Comparison of ENCODE assay signal across 25 mouse cellular contexts in the genomic region with DNA sequence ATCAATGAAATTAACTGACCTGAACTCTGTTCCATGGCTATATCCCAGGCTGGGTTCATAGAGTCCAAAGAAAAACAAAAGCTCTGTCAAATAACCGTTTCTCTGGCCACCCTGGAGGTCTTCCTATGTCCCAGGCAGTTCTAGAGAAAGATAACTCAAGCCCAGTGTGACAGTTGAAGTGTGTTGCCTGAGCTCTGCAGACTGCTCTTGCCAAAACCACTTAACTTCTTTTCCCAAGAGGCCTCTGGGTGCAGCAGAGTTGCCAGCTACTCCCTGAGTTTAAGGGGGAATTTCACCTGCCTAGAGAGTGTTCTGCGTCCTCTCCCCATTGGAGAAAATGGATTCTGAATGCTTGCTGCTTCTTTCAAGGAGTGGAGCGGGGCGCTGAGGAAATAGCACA. TPM values are rescaled to one million over a fixed set of nuclear protein-coding genes. Genes with fewer than 3 reads are reported as not detected.
A peak's percentile ranks its signal among the peaks of the same experiment; 100 is the strongest.
DNase-seq lines count a peak whose midpoint lies in the region; ATAC-seq and TF ChIP-seq lines count a peak whose summit lies in the region.
"Had no signal": no experiment of that assay in that cellular context is flagged by ENCODE, and none has a peak within 500 bp of the region (broad histone marks: within the 10 kb centered on the region; RNA-seq: fewer than 3 reads in every experiment).

No protein-coding gene starts in this region.

- 67% methylated on average over 4 of the region's 4 CpGs for WGBS in heart, embryonic 11.5 days (ENCODE audit: insufficient replicate concordance)
- WGBS in lung, postnatal 0 days = 73% methylated on average over 4 of the region's 4 CpGs
- WGBS in heart, embryonic 14.5 days = 68% methylated on average over 4 of the region's 4 CpGs
- WGBS in forebrain, embryonic 16.5 days = 84% methylated on average over 4 of the region's 4 CpGs

- H3K4me2 ChIP-seq in heart, embryonic 11.5 days = no peak overlapping the region
- no peak overlapping the region for H3K4me2 ChIP-seq in lung, postnatal 0 days (replicated peaks; ENCODE audit: low read depth, low read length)
- H3K4me2 ChIP-seq in heart, embryonic 14.5 days (ENCODE audit: low read length) = peak overlapping the region; percentile 8; the same call in 1 of the 2 replicates
- H3K4me2 ChIP-seq in forebrain, embryonic 16.5 days (ENCODE audit: low read length) = no peak overlapping the region
- H3K4me2 ChIP-seq: embryonic facial prominence, embryonic 15.5 days; forebrain, embryonic 12.5 days; stomach, embryonic 15.5 days had no signal

- H3K9ac ChIP-seq in heart, embryonic 11.5 days (ENCODE audit: low read depth, low read length) = no peak overlapping the region
- no peak overlapping the region for H3K9ac ChIP-seq in lung, postnatal 0 days (replicated peaks; ENCODE audit: low read depth)
- no peak overlapping the region for H3K9ac ChIP-seq in heart, embryonic 14.5 days (ENCODE audit: low read length)
- no peak overlapping the region for H3K9ac ChIP-seq in forebrain, embryonic 16.5 days (replicated peaks; ENCODE audit: low read depth, low read length)
- H3K9ac ChIP-seq: embryonic facial prominence, embryonic 15.5 days; forebrain, embryonic 12.5 days; liver, embryonic 14.5 days; stomach, embryonic 15.5 days had no signal

- peaks cover 51% of the 10 kb centered on the region for H3K4me1 ChIP-seq in heart, embryonic 11.5 days (ENCODE audit: control insufficient read depth, insufficient read depth, low read length)
- no peaks in the 10 kb centered on the region for H3K4me1 ChIP-seq in lung, postnatal 0 days (ENCODE audit: insufficient read depth, low read depth, low read length)
- H3K4me1 ChIP-seq in heart, embryonic 14.5 days (ENCODE audit: control insufficient read depth in 2 of 2, insufficient read depth in 2 of 2, low read length in 2 of 2) = peaks cover 31 to 64% of the 10 kb centered on the region in 2 experiments
- no peaks in the 10 kb centered on the region for H3K4me1 ChIP-seq in forebrain, embryonic 16.5 days (replicated peaks; ENCODE audit: control insufficient read depth, insufficient read depth, low read length)
- H3K4me1 ChIP-seq: forebrain, embryonic 12.5 days; stomach, embryonic 15.5 days had no signal

- no peaks in the 10 kb centered on the region for H3K27me3 ChIP-seq in heart, embryonic 11.5 days (ENCODE audit: control insufficient read depth, insufficient read depth, low read length)
- no peaks in the 10 kb centered on the region for H3K27me3 ChIP-seq in lung, postnatal 0 days (replicated peaks; ENCODE audit: insufficient read depth, low read length)
- H3K27me3 ChIP-seq in heart, embryonic 14.5 days (ENCODE audit: control insufficient read depth, insufficient read depth, low read length) = no peaks in the 10 kb centered on the region
- H3K27me3 ChIP-seq in forebrain, embryonic 16.5 days (replicated peaks; ENCODE audit: control insufficient read depth, insufficient read depth, low read length) = no peaks in the 10 kb centered on the region
- H3K27me3 ChIP-seq: embryonic facial prominence, embryonic 15.5 days; forebrain, embryonic 12.5 days; stomach, embryonic 15.5 days had no signal

- no peak for TF ChIP-seq EP300 in lung, postnatal 0 days (IDR thresholded peaks at IDR 0.05)

- H3K9me3 ChIP-seq in heart, embryonic 11.5 days (replicated peaks; ENCODE audit: control insufficient read depth, low read length) = no peaks in the 10 kb centered on the region
- no peaks in the 10 kb centered on the region for H3K9me3 ChIP-seq in lung, postnatal 0 days (ENCODE audit: low read length)
- H3K9me3 ChIP-seq in heart, embryonic 14.5 days (ENCODE audit: control insufficient read depth, low read length) = no peaks in the 10 kb centered on the region
- no peaks in the 10 kb centered on the region for H3K9me3 ChIP-seq in forebrain, embryonic 16.5 days (ENCODE audit: control insufficient read depth, low read length)
- H3K9me3 ChIP-seq: embryonic facial prominence, embryonic 10.5 days; embryonic facial prominence, embryonic 15.5 days; forebrain, embryonic 12.5 days; stomach, embryonic 15.5 days had no signal

- H3K27ac ChIP-seq in heart, embryonic 11.5 days (ENCODE audit: low read depth, low read length) = peak overlapping the region; percentile 3; the same call in 1 of the 2 replicates
- no peak overlapping the region for H3K27ac ChIP-seq in lung, postnatal 0 days (ENCODE audit: low read length)
- H3K27ac ChIP-seq in heart, embryonic 14.5 days (replicated peaks in 1 of 2; ENCODE audit: control insufficient read depth in 1 of 2, insufficient read depth in 1 of 2, low read depth in 2 of 2, low read length in 2 of 2) = peak overlapping the region; percentile 42 to 72
- no peak overlapping the region for H3K27ac ChIP-seq in forebrain, embryonic 16.5 days (ENCODE audit: low read length)
- H3K27ac ChIP-seq: embryonic facial prominence, embryonic 10.5 days; embryonic facial prominence, embryonic 15.5 days; forebrain, embryonic 12.5 days; liver, embryonic 14.5 days; stomach, embryonic 15.5 days had no signal

- no peaks in the 10 kb centered on the region for H3K36me3 ChIP-seq in heart, embryonic 11.5 days (ENCODE audit: control insufficient read depth, insufficient read depth, low read length)
- H3K36me3 ChIP-seq in lung, postnatal 0 days (ENCODE audit: insufficient read depth, low read length) = no peaks in the 10 kb centered on the region
- peaks cover 7% of the 10 kb centered on the region; the same call in 1 of the 2 replicates for H3K36me3 ChIP-seq in heart, embryonic 14.5 days (ENCODE audit: control insufficient read depth, insufficient read depth, low read length)
- no peaks in the 10 kb centered on the region for H3K36me3 ChIP-seq in forebrain, embryonic 16.5 days (ENCODE audit: control insufficient read depth, insufficient read depth)
- H3K36me3 ChIP-seq: embryonic facial prominence, embryonic 10.5 days; embryonic facial prominence, embryonic 15.5 days; forebrain, embryonic 12.5 days; stomach, embryonic 15.5 days had no signal

- no peak for ATAC-seq in heart, embryonic 11.5 days (replicated peaks; ENCODE audit: insufficient number of reproducible peaks, low FRiP score, low TSS enrichment)
- ATAC-seq in lung, postnatal 0 days = no peak; the same call in 1 of the 2 replicates
- ATAC-seq in heart, embryonic 14.5 days (ENCODE audit: insufficient number of reproducible peaks, insufficient read depth, low FRiP score, low read depth) = no peak
- ATAC-seq in forebrain, embryonic 16.5 days = no peak
- ATAC-seq: CD4-positive, CD25-positive, alpha-beta regulatory T cell, adult 4 months; hindbrain, embryonic 16.5 days had no signal

- no peak overlapping the region for H3K4me3 ChIP-seq in heart, embryonic 11.5 days (ENCODE audit: low read depth, low read length)
- no peak overlapping the region for H3K4me3 ChIP-seq in lung, postnatal 0 days (ENCODE audit: low read depth, low read length)
- no peak overlapping the region for H3K4me3 ChIP-seq in heart, embryonic 14.5 days (ENCODE audit: control insufficient read depth in 1 of 2, insufficient read depth in 1 of 2, low read depth in 1 of 2, low read length in 2 of 2)
- H3K4me3 ChIP-seq in forebrain, embryonic 16.5 days (replicated peaks; ENCODE audit: low read length) = no peak overlapping the region
- H3K4me3 ChIP-seq: embryonic facial prominence, embryonic 10.5 days; embryonic facial prominence, embryonic 15.5 days; forebrain, embryonic 12.5 days; stomach, embryonic 15.5 days had no signal

- no peak for DNase-seq in heart, adult 9 months (ENCODE audit: low spot score in 2 of 2)
- DNase-seq in lung, postnatal 0 days (ENCODE audit: low spot score) = peak; percentile 22
- no peak for DNase-seq in lung, postnatal 4 days
- DNase-seq in frontal cortex, postnatal 10 days (ENCODE audit: low spot score in 2 of 2) = no peak
- DNase-seq: adrenal gland, adult 2 months; cerebellum, adult 2 months; cerebellum, postnatal 25 days; gastrocnemius, postnatal 14 days; kidney, adult 2 months; kidney, postnatal 10 days; layer of hippocampus, adult 9-11 months; liver; lung, adult 2 months; midbrain, embryonic 14.5 days; right cerebral cortex, postnatal 25 days had no signal

- no peak for TF ChIP-seq CTCF in lung, postnatal 0 days (IDR thresholded peaks at IDR 0.05)

RNA-seq across cellular contexts. Expression of gene Pakap, which starts 24.8 kb away (rescaled TPM):
- 46.0 and 64.7 TPM in 2 replicates for polyA plus RNA-seq in heart, embryonic 11.5 days (2014; fragmentation: Nextera tagmentation; extraction: Ambion mirVana)
- polyA plus RNA-seq in lung, postnatal 0 days (2015; fragmentation: Nextera tagmentation; extraction: Ambion mirVana) = 60.5 and 68.6 TPM in 2 replicates
- polyA plus RNA-seq in heart, embryonic 14.5 days (2014; fragmentation: Nextera tagmentation; extraction: Ambion mirVana) = 59.6 and 66.0 TPM in 2 replicates
- polyA plus RNA-seq in forebrain, embryonic 16.5 days (2015; fragmentation: Nextera tagmentation; extraction: Ambion mirVana) = 6.4 and 7.6 TPM in 2 replicates

Comparison
In these comparisons a context has a peak if more than half of its experiments do, and no peak if none do; other contexts are left out.
1. H3K27ac ChIP-seq: peak in heart, embryonic 11.5 days (single experiment) and heart, embryonic 14.5 days (2 of 2); none in lung, postnatal 0 days (single experiment) and forebrain, embryonic 16.5 days (single experiment).